Mouse (Mus musculus) lung, adult 2 months (tissue): ENCODE results near the gene Arap2. TPM values are rescaled to one million over a fixed set of nuclear protein-coding genes. Genes with fewer than 3 reads are reported as not detected.

Experiments
- DNase-seq: peaks from one replicate; pipeline ENCODE4 v3.0.0; 2022
- H3K4me1 ChIP-seq: fragments of 200-500 bp; 2 replicates; pipeline ENCODE4 v1.6.1; 2011; ENCODE audit warnings: low read length; ENCODE audit not compliant: control insufficient read depth, insufficient read depth
- H3K4me3 ChIP-seq: fragments of 200-500 bp; replicated peaks from 2 replicates; pipeline ENCODE3; 2011; ENCODE audit warnings: low read depth, mild to moderate bottlenecking, control low read depth, low read length; ENCODE audit errors: extremely low read depth
- CTCF ChIP-seq: fragments of 200-500 bp; IDR thresholded peaks from 2 replicates; pipeline ENCODE4 v1.5.1; 2011; ENCODE audit warnings: mild to moderate bottlenecking, low read length, control low read depth; ENCODE audit not compliant: insufficient read depth
- POLR2A ChIP-seq: fragments of 200-500 bp; IDR thresholded peaks from 2 replicates; pipeline ENCODE4 v1.6.1; 2011; ENCODE audit warnings: low read depth, mild to moderate bottlenecking, control low read depth, low read length, borderline replicate concordance; ENCODE audit errors: extremely low read depth
- WGBS: fragments of 180-500 bp; shearing (Covaris S2); methylation state at CpG from one replicate; pipeline ENCODE4 v1.1.7; 2018; 5-methylcytosine and 5-hydroxymethylcytosine counted together
- polyA plus RNA-seq: library from polyadenylated mRNA; depleted of rRNA; stranded (reverse); fragments of >200 nt; gene quantifications from 2 replicates; pipeline ENCODE4 v1.2.3, GENCODE M21; 2012; rRNA removed

The Arap2 gene
- polyA plus RNA-seq, result 6.4 and 15.8 TPM in 2 replicates

GRCm38 (mm10) chr5:62765784-62766701, at the start of gene Arap2:
Gene Arap2 (minus strand): TSS chr5:62766159.
- Histone ChIP-seq H3K4me3 (peak within 1 kb of the TSS; percentile 87), H3K4me1 (peaks cover 11% of the 10 kb centered on the region)
- DNase-seq, result peak; percentile 69
- no peak for TF ChIP-seq CTCF
- TF ChIP-seq POLR2A, result no peak
- WGBS, result 6% methylated on average over 89 of the region's 106 CpGs

- TF ChIP-seq CTCF (no peak), POLR2A (no peak)
- no peak overlapping the region for H3K4me3 ChIP-seq
- 66% methylated on average over 1 of the region's 1 CpGs for WGBS
- no peaks in the 10 kb centered on the region for H3K4me1 ChIP-seq
- DNase-seq, result no peak
Observed at GRCm38 (mm10) chr5:62815741-62816140, 49.8 kb upstream of the Arap2 start.

GRCm38 (mm10) chr5:62814072-62814414, 48.1 kb upstream of the Arap2 start:
- Histone ChIP-seq H3K4me3 (no peak overlapping the region), H3K4me1 (no peaks in the 10 kb centered on the region)
- no peak for TF ChIP-seq POLR2A
- TF ChIP-seq CTCF, result no peak
- WGBS, result 62% methylated on average over 1 of the region's 1 CpGs
- no peak for DNase-seq

- WGBS, result 83% methylated on average over 6 of the region's 6 CpGs
- no peaks in the 10 kb centered on the region for H3K4me1 ChIP-seq
- H3K4me3 ChIP-seq, result no peak within 1 kb of the TSS
- TF ChIP-seq POLR2A (no peak), CTCF (no peak)
- DNase-seq, result no peak
Observed at GRCm38 (mm10) chr5:62813402-62814071, 47.6 kb upstream of the Arap2 start, which contains the start of gene Dthd1. Gene Dthd1 (plus strand): TSS chr5:62813823.

- no peak for DNase-seq
- TF ChIP-seq CTCF (no peak), POLR2A (no peak)
- Histone ChIP-seq H3K4me1 (no peaks in the 10 kb centered on the region), H3K4me3 (no peak overlapping the region)
- 88% methylated on average over 1 of the region's 1 CpGs for WGBS
Observed at GRCm38 (mm10) chr5:62792776-62793175, 26.8 kb upstream of the Arap2 start.

- Histone ChIP-seq H3K4me3 (no peak overlapping the region), H3K4me1 (no peaks in the 10 kb centered on the region)
- 86% methylated on average over 5 of the region's 5 CpGs for WGBS
- no peak for DNase-seq
- no peak for TF ChIP-seq POLR2A
- TF ChIP-seq CTCF, result no peak
Observed at GRCm38 (mm10) chr5:62790921-62791564, 25.1 kb upstream of the Arap2 start.

GRCm38 (mm10) chr5:62786809-62787208, 20.9 kb upstream of the Arap2 start:
- whole genome bisulfite sequencing, result 92% methylated on average over 3 of the region's 3 CpGs
- Histone ChIP-seq H3K4me3 (no peak overlapping the region), H3K4me1 (no peaks in the 10 kb centered on the region)
- DNase-seq, result no peak
- TF ChIP-seq POLR2A (no peak), CTCF (no peak)

GRCm38 (mm10) chr5:62778682-62779081, 12.7 kb upstream of the Arap2 start:
- H3K4me1 ChIP-seq, result no peaks in the 10 kb centered on the region
- DNase-seq, result no peak
- TF ChIP-seq POLR2A (no peak), CTCF (no peak)
- 76% methylated on average over 5 of the region's 5 CpGs for WGBS
- no peak overlapping the region for H3K4me3 ChIP-seq

- no peak for DNase-seq
- 87% methylated on average over 8 of the region's 8 CpGs for WGBS
- Histone ChIP-seq H3K4me3 (no peak overlapping the region), H3K4me1 (no peaks in the 10 kb centered on the region)
- TF ChIP-seq POLR2A (no peak), CTCF (no peak)
Observed at GRCm38 (mm10) chr5:62777804-62778203, 11.8 kb upstream of the Arap2 start.
